In the genomic region with DNA sequence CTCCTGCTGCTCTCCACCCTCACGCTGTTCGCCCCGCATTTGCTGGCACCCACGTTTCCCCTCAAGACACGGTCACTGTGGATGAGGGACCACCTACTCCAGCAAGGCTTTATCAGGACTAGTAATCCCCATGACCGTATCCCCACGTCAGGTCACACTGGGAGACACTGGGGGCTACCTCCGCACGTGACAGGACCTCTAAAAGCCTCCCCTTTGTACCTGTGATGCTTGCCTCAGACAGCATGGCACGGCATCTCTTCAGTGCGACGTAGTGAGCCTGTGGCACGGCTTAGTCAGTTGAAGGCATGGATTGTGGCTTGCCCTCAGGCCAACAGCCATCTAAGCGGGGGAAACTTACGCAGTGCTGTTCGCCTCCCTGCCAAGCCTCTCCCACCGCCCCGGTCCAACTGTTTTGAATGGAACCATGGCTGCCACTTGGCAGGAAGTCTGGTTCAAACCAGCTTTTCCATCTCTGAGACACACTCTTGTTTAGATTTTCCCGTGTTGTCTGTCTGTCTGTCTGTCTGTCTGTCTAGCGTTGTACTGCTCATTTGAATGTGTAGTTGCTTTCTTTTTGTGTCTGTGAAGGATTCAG, we compare ENCODE assay signal across 8 mouse cellular contexts.
DNase-seq lines count a peak whose midpoint lies in the region; ATAC-seq and TF ChIP-seq lines count a peak whose summit lies in the region.
"Had no signal": no experiment of that assay in that cellular context is flagged by ENCODE, and none has a peak within 500 bp of the region (broad histone marks: within the 10 kb centered on the region; RNA-seq: fewer than 3 reads in every experiment).

No protein-coding gene starts in this region.

- no peaks in the 10 kb centered on the region for H3K36me3 ChIP-seq in heart, postnatal 0 days (replicated peaks; ENCODE audit: control insufficient read depth, insufficient read depth, low read length)
- H3K36me3 ChIP-seq in midbrain, embryonic 16.5 days (ENCODE audit: control insufficient read depth, insufficient read depth, low read length), result no peaks in the 10 kb centered on the region
- H3K36me3 ChIP-seq: neural tube, embryonic 12.5 days had no signal

- 0 out of 2 replicates have a peak, but pooled peaks have one; percentile 17 for ATAC-seq in common myeloid progenitor, adult 5-6 weeks (replicated peaks; ENCODE audit: low read depth, poor library complexity, severe bottlenecking)
- no peak for ATAC-seq in heart, postnatal 0 days (ENCODE audit: insufficient read depth, low read depth)
- peak; percentile 28; the same call in 1 of the 2 replicates for ATAC-seq in midbrain, embryonic 16.5 days

- no peak for TF ChIP-seq CTCF in heart, postnatal 0 days (IDR thresholded peaks at IDR 0.05; ENCODE audit: low read depth)

- H3K4me3 ChIP-seq in heart, postnatal 0 days (ENCODE audit: low read depth, low read length), result peak overlapping the region; percentile 24
- H3K4me3 ChIP-seq in midbrain, embryonic 16.5 days (ENCODE audit: low read depth, low read length), result no peak overlapping the region
- H3K4me3 ChIP-seq: neural tube, embryonic 12.5 days had no signal

- H3K4me1 ChIP-seq in heart, postnatal 0 days (ENCODE audit: control insufficient read depth, insufficient read depth), result no peaks in the 10 kb centered on the region
- peaks cover 4% of the 10 kb centered on the region for H3K4me1 ChIP-seq in midbrain, embryonic 16.5 days (ENCODE audit: control insufficient read depth, insufficient read depth, low read length)
- H3K4me1 ChIP-seq: neural tube, embryonic 12.5 days had no signal

- 68% methylated on average over 20 of the region's 20 CpGs for WGBS in heart, postnatal 0 days
- WGBS in midbrain, embryonic 16.5 days, result 62% methylated on average over 20 of the region's 20 CpGs

- DNase-seq in layer of hippocampus, postnatal 10 days (ENCODE audit: low spot score in 2 of 2), result peak; percentile 51 to 68
- no peak for DNase-seq in layer of hippocampus, postnatal 25 days (ENCODE audit: extremely low spot score in 1 of 2, low spot score in 1 of 2)
- no peak for DNase-seq in heart, postnatal 0 days (ENCODE audit: low spot score)
- no peak for DNase-seq in embryo, embryonic 10 days (ENCODE audit: low spot score)
- no peak for DNase-seq in cerebellum, adult 11-12 months

- H3K27me3 ChIP-seq in heart, postnatal 0 days (ENCODE audit: control insufficient read depth, insufficient read depth, low read length), result no peaks in the 10 kb centered on the region
- no peaks in the 10 kb centered on the region for H3K27me3 ChIP-seq in midbrain, embryonic 16.5 days (ENCODE audit: control insufficient read depth, insufficient read depth, low read depth, low read length)
- H3K27me3 ChIP-seq: neural tube, embryonic 12.5 days had no signal

- H3K9me3 ChIP-seq in heart, postnatal 0 days (replicated peaks; ENCODE audit: control insufficient read depth, low read length), result no peaks in the 10 kb centered on the region
- H3K9me3 ChIP-seq in midbrain, embryonic 16.5 days (replicated peaks; ENCODE audit: control insufficient read depth, low read length, poor library complexity, severe bottlenecking), result no peaks in the 10 kb centered on the region
- H3K9me3 ChIP-seq: neural tube, embryonic 12.5 days had no signal

- no peak overlapping the region for H3K27ac ChIP-seq in heart, postnatal 0 days (ENCODE audit: low read depth)
- peak overlapping the region; percentile 28; the same call in 1 of the 2 replicates for H3K27ac ChIP-seq in midbrain, embryonic 16.5 days (ENCODE audit: low read length)
- H3K27ac ChIP-seq: neural tube, embryonic 12.5 days had no signal

- no peak for TF ChIP-seq EP300 in heart, postnatal 0 days (IDR thresholded peaks at IDR 0.05; ENCODE audit: low read depth)

- H3K4me2 ChIP-seq in heart, postnatal 0 days (ENCODE audit: low read depth, low read length), result peak overlapping the region; percentile 48
- H3K4me2 ChIP-seq in midbrain, embryonic 16.5 days (ENCODE audit: low read length), result peak overlapping the region; percentile 14; the same call in 1 of the 2 replicates
- H3K4me2 ChIP-seq: neural tube, embryonic 12.5 days had no signal

- no peak overlapping the region for H3K9ac ChIP-seq in heart, postnatal 0 days (replicated peaks; ENCODE audit: low read depth, low read length)
- peak overlapping the region; percentile 30; the same call in 1 of the 2 replicates for H3K9ac ChIP-seq in midbrain, embryonic 16.5 days (ENCODE audit: low read depth, low read length)
- H3K9ac ChIP-seq: neural tube, embryonic 12.5 days had no signal

Comparison
In these comparisons a context has a peak if more than half of its experiments do, and no peak if none do; other contexts are left out.
1. DNase-seq: peak in layer of hippocampus, postnatal 10 days (2 of 2); none in layer of hippocampus, postnatal 25 days (0 of 2), heart, postnatal 0 days (single experiment), embryo, embryonic 10 days (single experiment) and cerebellum, adult 11-12 months (single experiment).